Mouse (Mus musculus) heart, postnatal 0 days (tissue): Measurements from ENCODE around the gene Kctd21. TPM values are rescaled to one million over a fixed set of nuclear protein-coding genes. Genes with fewer than 3 reads are reported as not detected.

Experiments used
- ATAC-seq: fragments of 200-750 bp; cut with Nextera tagmentation; 2 replicates; pipeline ENCODE4 v1.8.0; 2017; ENCODE audit warnings: low read depth, moderate number of reproducible peaks, moderate library complexity; ENCODE audit not compliant: insufficient read depth
- DNase-seq: peaks from one replicate; pipeline ENCODE4 v3.0.0-alpha.2; 2016; ENCODE audit warnings: low spot score
- H3K27ac ChIP-seq: fragments of 300-500 bp; sonication (generic); 2 replicates; pipeline ENCODE4 v1.5.1; 2014; ENCODE audit warnings: low read depth, mild to moderate bottlenecking
- H3K27me3 ChIP-seq: fragments of 300-500 bp; sonication (generic); 2 replicates; pipeline ENCODE4 v1.6.1; 2014; ENCODE audit warnings: low read length, mixed read lengths; ENCODE audit not compliant: control insufficient read depth, insufficient read depth
- H3K36me3 ChIP-seq: fragments of 300-500 bp; sonication (generic); replicated peaks from 2 replicates; pipeline ENCODE4 v1.6.1; 2014; ENCODE audit warnings: low read length, mixed read lengths; ENCODE audit not compliant: control insufficient read depth, insufficient read depth
- H3K4me1 ChIP-seq: fragments of 300-500 bp; sonication (generic); 2 replicates; pipeline ENCODE4 v1.6.1; 2014; ENCODE audit warnings: antibody characterized with exemption; ENCODE audit not compliant: control insufficient read depth, insufficient read depth
- H3K4me2 ChIP-seq: fragments of 300-500 bp; sonication (generic); 2 replicates; pipeline ENCODE4 v1.6.1; 2014; ENCODE audit warnings: low read depth, mild to moderate bottlenecking, low read length, moderate library complexity
- H3K4me3 ChIP-seq: fragments of 300-500 bp; sonication (generic); 2 replicates; pipeline ENCODE4 v1.5.1; 2014; ENCODE audit warnings: low read depth, low read length
- H3K9ac ChIP-seq: fragments of 300-500 bp; sonication (generic); replicated peaks from 2 replicates; pipeline ENCODE4 v1.6.1; 2014; ENCODE audit warnings: low read depth, low read length, mixed read lengths
- H3K9me3 ChIP-seq: fragments of 300-500 bp; sonication (generic); replicated peaks from 2 replicates; pipeline ENCODE4 v1.6.1; 2016; ENCODE audit warnings: low read length; ENCODE audit not compliant: control insufficient read depth
- CTCF ChIP-seq: IDR thresholded peaks from 2 replicates; pipeline ENCODE4 v1.5.1; 2016; ENCODE audit warnings: antibody characterized with exemption, control low read depth, low read depth
- EP300 ChIP-seq: IDR thresholded peaks from 2 replicates; pipeline ENCODE4 v1.6.1; 2016; ENCODE audit warnings: antibody characterized with exemption, low read depth
- WGBS: fragments of 180-500 bp; shearing (Covaris S2); extraction: QIAGEN DNeasy Blood & Tissue Kit; methylation state at CpG from one replicate; pipeline ENCODE4 v1.1.7; 2014; 5-methylcytosine and 5-hydroxymethylcytosine counted together
- polyA plus RNA-seq: library from polyadenylated mRNA; unstranded; fragments of >200 nt; fragmentation: Nextera tagmentation; extraction: Ambion mirVana; gene quantifications from 2 replicates; pipeline ENCODE4 v1.2.1, GENCODE M21; 2015
- total RNA-seq: library from RNA; depleted of rRNA; stranded (reverse); fragments of >200 nt; gene quantifications from 2 replicates; pipeline ENCODE4 v1.2.3, GENCODE M21; 2014; ENCODE audit warnings: low replicate concordance

The Kctd21 gene
- total and polyA plus RNA-seq, 2 experiments from 2014 or later = 1.9 to 3.4 TPM

DNA sequence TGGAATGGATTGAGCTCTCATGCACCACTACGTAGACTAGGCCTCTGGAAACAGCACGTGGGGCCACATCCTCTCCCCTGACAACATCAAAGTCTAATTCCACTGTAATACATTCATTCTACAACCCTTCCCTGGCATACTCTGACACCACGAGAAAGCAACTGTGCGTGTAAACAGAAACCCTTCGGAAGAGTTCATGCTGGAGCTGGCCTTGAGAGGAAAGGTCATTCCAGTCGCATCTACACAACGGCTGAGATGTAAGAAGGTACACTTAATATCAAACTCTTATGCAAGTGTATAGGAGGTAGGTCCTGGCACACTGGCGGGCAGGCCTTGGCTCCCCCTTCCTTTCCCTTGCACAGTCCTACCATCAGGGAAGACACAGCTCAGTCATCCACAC lies 7.8 kb upstream of the Kctd21 start:
- Histone ChIP-seq H3K4me3 (no peak overlapping the region), H3K27me3 (peaks cover 34% of the 10 kb centered on the region), H3K36me3 (peaks cover 3% of the 10 kb centered on the region; the same call in 1 of the 2 replicates), H3K9ac (no peak overlapping the region), H3K4me1 (no peaks in the 10 kb centered on the region), H3K9me3 (no peaks in the 10 kb centered on the region), H3K4me2 (no peak overlapping the region), H3K27ac (no peak overlapping the region)
- TF ChIP-seq CTCF (no peak), EP300 (no peak)
- ATAC-seq (no peak), DNase-seq (no peak)
- WGBS = 88% methylated on average over 8 of the region's 8 CpGs

- Histone ChIP-seq H3K4me2 (peak overlapping the region; percentile 47), H3K36me3 (peaks cover 3% of the 10 kb centered on the region; the same call in 1 of the 2 replicates), H3K9ac (no peak overlapping the region), H3K9me3 (no peaks in the 10 kb centered on the region), H3K4me1 (no peaks in the 10 kb centered on the region), H3K27me3 (peaks cover 34% of the 10 kb centered on the region), H3K4me3 (peak overlapping the region; percentile 31), H3K27ac (no peak overlapping the region)
- ATAC-seq (peak; percentile 39), DNase-seq (no peak)
- 13% methylated on average over 65 of the region's 96 CpGs for whole genome bisulfite sequencing
- TF ChIP-seq EP300 = no peak
- TF ChIP-seq CTCF = no peak
Measured at GRCm38 (mm10) chr7:97325156-97325985, 6.8 kb upstream of the Kctd21 start.

DNA sequence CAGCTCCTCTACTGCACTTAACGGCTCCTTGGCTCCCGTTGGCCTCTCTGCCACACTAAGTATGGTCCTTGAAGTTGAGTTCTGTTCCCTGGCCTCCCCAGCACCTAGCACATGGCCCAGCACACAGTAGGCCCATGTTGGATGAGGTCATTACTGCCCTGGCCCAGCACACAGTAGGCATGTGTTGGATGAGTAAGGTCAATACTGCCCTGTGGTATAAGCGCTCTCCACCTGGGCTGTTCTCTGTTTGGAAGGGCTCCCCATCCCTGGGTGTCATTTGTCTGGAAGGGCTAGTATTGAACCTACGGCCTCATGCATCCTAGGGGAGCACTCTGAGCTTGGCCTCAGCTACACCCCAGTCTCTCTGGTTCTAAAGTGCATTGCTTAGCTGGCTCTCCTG lies 4.8 kb upstream of the Kctd21 start:
- WGBS = 91% methylated on average over 4 of the region's 4 CpGs
- DNase-seq = no peak
- no peak for TF ChIP-seq EP300
- no peak for TF ChIP-seq CTCF
- Histone ChIP-seq H3K27me3 (peaks cover 34% of the 10 kb centered on the region), H3K4me2 (no peak overlapping the region), H3K9me3 (no peaks in the 10 kb centered on the region), H3K4me3 (no peak overlapping the region), H3K27ac (no peak overlapping the region), H3K9ac (no peak overlapping the region), H3K4me1 (no peaks in the 10 kb centered on the region), H3K36me3 (peaks cover 3% of the 10 kb centered on the region; the same call in 1 of the 2 replicates)
- ATAC-seq = no peak

DNA sequence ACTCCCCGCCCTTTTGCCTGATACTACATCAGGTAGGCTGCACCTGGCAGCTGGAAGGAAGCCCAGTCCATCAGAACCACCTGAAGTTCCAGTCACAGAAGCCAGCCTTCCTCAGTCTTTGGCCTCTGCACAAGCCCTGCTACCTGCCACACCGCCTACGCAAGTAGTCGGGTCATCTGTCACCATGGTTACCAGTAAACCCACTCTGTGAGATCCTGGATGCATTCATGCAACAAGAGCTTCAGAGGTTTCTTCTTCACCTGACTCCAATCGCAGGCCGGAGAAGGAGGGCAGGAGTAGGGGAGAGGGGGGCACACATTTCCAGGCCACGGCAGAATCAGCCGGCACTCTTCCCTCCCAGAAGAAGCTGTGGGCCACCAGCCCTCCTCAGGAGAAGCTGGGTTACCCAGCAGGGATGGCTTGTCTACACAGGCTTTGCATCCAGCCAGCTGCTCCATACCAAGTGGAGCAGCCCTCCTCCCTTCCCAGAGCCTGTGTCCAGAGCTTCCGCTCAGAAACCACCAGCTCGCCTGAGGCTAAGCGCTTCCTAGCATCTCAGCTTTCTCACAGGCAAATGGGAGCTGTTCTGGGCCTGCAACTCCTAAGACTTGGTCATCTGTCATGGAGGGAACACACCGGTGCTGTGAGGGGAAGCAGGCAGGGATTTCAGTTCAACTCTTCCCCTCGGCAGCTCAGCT lies 3.1 kb upstream of the Kctd21 start:
- DNase-seq (no peak), ATAC-seq (no peak)
- no peak overlapping the region for H3K4me3 ChIP-seq
- TF ChIP-seq CTCF (no peak), EP300 (no peak)
- no peak overlapping the region for H3K4me2 ChIP-seq
- no peaks in the 10 kb centered on the region for H3K9me3 ChIP-seq
- H3K27ac ChIP-seq = no peak overlapping the region
- H3K9ac ChIP-seq = no peak overlapping the region
- peaks cover under 1% of the 10 kb centered on the region; the same call in 1 of the 2 replicates for H3K36me3 ChIP-seq
- WGBS = 85% methylated on average over 13 of the region's 13 CpGs
- peaks cover 11% of the 10 kb centered on the region for H3K4me1 ChIP-seq
- peaks cover 32% of the 10 kb centered on the region for H3K27me3 ChIP-seq

DNA sequence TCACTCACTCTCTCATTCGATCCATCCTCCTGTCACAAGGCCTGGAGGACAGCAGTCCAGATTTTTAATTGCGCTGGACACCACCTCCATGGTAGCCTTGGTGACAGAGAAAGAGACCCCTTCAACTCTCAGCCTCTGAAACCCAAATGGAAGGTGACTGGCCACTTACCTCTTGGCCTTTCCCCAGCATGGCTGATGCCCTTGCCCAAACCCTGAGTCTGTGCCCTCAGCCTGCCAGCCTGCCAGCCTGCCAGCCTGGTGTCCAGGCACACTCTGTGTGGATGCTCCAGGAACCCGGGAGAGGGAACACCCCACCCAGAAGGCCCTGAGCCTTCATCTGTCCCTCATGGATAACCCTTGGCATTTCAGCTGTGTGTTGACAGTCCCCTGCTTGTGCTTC lies 2.5 kb upstream of the Kctd21 start:
- no peak overlapping the region for H3K9ac ChIP-seq
- WGBS = 80% methylated on average over 3 of the region's 3 CpGs
- no peaks in the 10 kb centered on the region for H3K36me3 ChIP-seq
- no peaks in the 10 kb centered on the region for H3K9me3 ChIP-seq
- peaks cover 11% of the 10 kb centered on the region for H3K4me1 ChIP-seq
- peaks cover 26% of the 10 kb centered on the region for H3K27me3 ChIP-seq
- no peak overlapping the region for H3K4me2 ChIP-seq
- no peak overlapping the region for H3K4me3 ChIP-seq
- ATAC-seq (no peak), DNase-seq (no peak)
- TF ChIP-seq CTCF (no peak), EP300 (no peak)
- H3K27ac ChIP-seq = no peak overlapping the region
